Mouse (Mus musculus) adrenal gland, adult (tissue): Measurements from ENCODE around the gene Dnajb13.
A peak's percentile ranks its signal among the peaks of the same experiment; 100 is the strongest.

ENCODE experiments used
- DNase-seq, 2 experiments: peaks; one replicate each; pipeline ENCODE4 v3.0.0; 2022 to 2023; ENCODE audit warnings: low spot score in 1 of 2; ENCODE audit not compliant: inconsistent age in 2 of 2

Gene Dnajb13

DNA sequence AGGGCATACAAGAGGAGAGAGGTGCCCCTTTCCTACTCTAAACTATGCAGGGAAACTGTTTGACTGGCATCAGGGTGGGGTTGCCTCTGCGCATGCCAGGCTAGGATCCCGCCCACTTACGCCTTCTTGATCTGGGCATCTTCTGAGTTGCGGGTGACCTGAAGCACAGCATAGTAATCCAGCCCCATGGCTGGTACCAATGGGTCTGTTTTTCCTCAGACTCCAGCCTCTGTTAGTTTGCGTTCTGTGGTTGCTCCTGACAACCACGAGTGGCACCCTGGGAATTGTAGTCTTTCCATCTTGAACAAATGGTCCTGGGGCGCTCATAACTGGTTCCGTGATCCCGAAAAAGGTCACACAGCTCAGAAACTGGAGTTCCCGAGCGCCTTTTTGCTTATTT, at the start of gene Dnajb13:
Gene Dnajb13, minus strand, starts transcription at position 388 of the 400 bp plus-strand sequence.
- peak in 1 of 2 experiments; percentile 31 for DNase-seq

DNA sequence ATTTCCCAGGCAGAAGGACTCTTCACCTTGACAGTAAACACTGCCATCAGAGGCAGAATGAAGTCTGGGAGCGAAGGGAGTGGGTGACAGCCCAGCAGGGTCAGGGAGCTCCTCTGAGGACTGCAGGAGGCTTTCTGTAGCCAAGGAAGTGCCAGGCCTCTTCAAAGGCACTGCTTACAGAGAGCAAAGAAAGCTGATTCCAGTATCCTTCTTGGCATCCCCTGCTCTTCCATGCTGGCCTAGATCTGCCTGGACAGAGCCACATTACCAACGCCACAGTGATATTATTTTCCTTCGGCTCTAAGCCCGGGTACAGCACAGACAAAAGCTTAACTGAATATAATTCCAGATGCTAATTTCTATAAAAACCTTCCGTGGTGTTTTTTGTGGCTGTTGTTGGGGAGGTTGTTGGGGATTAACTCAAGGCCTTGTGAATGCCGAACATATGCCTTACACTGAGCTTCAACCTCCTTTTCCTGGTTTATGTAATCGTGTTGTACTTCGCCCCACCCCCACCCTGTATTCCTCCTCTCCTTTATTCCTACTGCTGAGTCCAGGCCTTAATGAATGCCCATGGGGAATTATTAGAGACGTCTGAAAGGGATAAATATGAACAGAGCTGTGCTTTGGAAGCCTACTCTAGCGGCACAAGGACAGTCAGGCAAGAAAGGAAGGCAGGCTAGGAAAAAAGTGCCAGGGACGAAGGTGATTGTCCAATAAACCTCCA, 47.3 kb upstream of the Dnajb13 start:
- DNase-seq: no peak

DNA sequence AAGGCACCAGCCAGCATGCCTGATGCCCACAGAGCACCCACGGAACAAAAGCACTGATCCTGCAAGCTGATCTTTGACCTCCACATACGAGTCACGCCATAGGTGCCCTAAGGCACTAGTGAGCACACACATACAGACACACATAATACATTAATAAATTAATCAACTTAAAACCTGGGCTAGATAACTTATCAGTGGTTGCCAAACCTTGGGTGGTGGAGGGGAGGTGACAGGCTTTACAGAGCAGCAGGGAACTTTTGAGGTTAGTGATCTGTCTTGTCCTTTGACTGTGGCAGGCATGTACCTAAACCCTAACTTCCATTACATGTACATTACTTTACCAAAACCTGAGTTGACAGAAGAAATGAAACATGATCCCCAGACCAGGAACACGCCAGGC, 44.6 kb upstream of the Dnajb13 start:
- DNase-seq: no peak

DNA sequence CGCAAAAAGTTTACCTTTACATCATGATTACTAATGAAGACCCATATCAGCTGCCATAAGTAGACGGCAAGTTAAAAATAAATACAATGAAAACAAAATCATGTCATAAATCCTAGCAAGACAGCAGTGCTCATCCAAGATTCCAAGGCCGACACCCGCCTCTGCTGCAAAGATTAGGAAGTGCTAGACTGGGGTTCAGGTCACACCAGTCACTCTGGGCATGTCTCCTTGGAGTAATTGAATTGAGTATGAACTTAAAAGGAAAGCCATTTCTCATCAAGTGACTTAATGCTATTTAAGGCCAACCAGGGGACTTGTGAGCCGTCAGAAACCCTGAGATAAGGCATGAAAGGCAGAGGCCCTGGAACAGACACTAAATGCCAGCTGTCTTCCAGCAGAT, 42.5 kb upstream of the Dnajb13 start:
- DNase-seq: peak; percentile 36 to 68

DNA sequence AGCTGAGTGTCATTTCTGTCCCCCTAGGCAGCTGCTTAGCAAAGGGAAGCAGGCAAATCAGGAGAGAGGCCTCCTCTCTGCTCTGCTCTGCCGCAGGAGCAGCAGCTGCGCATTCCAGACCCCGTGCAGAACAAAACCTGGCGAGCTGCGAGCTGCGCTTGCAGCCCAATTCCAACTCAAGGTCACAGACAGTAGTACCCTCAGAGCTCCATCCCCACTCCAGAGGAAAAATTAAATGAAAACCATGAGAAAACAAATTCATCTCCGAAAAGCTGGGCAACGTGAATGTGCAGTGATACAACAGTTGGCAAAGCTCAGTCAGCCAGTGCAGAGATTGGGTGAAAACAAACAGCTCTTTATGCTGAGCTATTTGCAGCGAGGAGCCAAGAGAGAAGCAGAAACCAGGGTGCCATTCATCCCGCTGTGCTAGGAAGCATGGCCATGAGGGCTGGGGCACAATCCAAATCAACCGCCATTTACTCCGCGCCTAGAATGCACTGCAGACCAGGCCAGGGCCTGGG, 40.7 kb upstream of the Dnajb13 start:
- DNase-seq: peak; percentile 47 to 61

DNA sequence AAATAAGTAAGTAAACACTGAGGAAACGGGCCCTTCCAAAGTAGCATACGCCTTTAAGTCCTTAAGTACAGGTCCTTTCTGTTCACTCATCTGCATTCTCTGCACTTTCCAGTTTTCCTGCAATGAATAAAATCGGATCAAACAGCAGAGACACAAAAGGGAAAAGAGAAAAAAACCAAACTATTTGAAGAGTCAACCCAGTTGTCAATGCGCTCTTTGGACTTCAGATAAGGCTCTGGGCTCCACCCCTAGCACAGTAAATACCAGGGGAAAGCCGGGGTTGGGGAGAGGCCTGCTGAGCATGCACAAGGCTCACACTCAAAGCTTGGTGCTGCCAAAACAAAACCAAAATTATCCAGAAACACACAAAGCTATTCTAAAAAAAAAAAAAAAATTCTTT, 40.2 kb upstream of the Dnajb13 start:
- DNase-seq: peak in 1 of 2 experiments; percentile 36

DNA sequence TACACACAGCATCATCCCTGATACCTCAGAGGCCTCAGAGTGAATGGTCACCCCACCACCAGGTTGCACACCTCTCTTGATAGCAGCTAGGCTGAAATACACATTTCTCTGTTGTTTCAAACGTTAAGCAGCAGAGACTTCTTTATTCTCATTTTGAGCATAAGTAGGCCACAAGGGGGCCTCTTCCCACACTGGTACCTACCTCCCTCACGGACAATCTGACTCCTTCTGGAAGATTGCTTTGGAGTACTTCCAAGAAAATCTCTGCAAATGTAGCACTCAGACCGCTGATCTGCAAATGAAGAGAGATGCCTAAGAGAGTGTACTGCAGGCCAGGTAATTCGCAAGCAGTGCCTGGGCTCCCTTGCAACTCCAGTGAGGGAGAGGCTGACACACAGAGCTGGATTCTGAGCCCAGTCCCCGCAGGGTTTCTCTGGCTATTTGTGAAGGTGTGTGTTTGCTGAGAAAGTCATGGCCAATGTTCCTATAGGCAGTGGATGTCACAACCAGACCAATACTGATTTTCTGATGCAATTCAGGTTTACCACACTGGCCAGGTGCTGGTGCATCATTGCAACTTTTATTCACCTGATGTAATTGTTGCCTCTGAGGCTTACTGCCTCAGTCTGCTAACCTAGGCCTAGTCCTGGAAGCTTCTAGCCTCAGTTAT, 35.7 kb upstream of the Dnajb13 start:
- DNase-seq: peak; percentile 30 to 60

DNA sequence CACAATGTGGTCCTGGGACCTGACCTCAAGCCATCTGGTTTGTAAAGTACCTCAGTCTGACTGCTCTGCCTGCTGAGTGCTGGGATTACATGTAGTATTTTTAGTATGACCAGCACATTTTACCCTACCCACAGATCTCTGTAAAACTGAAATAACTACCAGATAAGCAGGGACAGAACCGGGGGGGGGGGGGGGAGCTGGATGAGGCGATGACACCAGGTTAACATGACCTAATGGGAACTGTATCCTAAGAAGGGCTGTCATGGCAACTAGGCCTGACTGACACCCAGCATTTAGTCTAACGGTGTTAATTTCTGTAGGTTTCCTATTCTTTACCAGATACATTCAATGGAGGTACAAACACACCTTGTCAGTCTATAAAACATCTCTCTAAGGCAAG, 35.0 kb upstream of the Dnajb13 start:
- DNase-seq: no peak

DNA sequence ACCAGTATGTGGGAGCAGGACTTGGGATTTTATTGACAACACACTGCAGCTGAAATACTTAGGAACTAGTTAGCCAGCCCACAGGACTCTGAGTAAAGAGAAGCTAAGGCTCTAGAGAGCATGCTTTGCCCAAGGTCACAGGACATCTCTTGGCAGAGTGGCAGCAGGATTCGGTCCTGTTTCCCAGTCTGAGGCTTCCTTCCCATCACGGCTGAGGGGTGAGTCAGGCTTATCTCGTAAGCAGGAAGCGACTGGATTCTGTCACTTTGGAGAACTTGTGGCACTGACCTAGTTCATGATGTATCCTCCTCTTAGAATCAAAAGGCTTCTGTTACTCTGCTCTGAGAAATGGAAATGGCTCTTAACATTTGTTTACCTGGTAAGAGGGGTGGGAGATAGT, 32.9 kb upstream of the Dnajb13 start:
- DNase-seq: peak; percentile 86

DNA sequence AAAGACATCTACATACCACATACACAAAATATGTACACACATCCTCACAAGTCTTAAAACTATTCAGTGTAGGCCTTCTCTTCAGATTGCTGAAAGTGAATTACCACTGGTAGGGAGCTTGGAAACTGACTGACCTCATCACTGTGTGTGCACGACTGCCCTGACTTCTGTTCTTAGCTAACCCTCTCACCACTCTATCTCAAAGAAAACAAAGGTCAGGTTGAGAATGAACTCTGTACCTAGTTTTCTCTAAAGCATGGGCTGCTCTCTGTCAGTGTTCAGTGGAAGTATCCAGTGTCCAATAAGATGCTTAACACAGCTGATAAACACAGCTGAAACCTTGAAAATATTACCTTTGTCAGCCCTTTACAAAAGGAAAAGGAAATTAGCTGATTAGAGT, 29.7 kb upstream of the Dnajb13 start:
- DNase-seq: no peak

DNA sequence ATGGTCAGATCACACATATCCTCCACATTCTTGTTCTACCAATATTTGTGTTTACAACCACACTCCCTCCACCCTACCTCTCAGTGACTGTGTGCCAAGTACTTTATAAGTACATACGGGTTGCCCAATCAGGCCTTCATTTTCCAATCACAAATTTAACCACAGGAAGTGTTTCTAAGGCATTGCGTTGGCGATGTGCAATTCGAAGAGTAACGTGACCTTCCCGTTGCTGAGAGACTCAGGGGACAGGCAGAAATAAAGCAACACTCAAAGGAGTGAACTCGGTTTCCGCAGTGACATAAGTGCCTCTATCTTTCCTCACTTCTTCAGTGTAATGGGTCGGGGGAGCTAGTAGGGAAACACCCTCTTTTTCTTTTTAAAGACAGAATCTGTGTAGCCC, 24.8 kb upstream of the Dnajb13 start:
- DNase-seq: no peak

DNA sequence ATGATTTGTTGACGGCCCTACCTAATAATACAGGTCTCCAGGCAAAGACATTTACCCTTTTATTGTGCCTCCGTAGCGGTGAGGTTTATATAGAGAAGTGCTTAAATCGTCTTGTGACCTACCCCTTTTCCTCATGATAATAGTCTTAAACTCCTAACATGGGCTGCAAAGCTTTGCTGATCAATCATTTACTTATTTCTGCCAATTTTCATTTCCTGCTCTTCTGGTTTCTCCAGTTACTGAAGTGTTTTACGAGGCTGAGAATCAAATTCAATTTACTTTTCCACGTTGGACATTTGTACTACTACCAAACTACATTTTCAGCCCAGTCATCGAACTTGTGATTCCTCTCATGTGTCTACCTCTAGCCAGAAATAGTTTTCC, 22.8 kb upstream of the Dnajb13 start:
- no peak for DNase-seq

DNA sequence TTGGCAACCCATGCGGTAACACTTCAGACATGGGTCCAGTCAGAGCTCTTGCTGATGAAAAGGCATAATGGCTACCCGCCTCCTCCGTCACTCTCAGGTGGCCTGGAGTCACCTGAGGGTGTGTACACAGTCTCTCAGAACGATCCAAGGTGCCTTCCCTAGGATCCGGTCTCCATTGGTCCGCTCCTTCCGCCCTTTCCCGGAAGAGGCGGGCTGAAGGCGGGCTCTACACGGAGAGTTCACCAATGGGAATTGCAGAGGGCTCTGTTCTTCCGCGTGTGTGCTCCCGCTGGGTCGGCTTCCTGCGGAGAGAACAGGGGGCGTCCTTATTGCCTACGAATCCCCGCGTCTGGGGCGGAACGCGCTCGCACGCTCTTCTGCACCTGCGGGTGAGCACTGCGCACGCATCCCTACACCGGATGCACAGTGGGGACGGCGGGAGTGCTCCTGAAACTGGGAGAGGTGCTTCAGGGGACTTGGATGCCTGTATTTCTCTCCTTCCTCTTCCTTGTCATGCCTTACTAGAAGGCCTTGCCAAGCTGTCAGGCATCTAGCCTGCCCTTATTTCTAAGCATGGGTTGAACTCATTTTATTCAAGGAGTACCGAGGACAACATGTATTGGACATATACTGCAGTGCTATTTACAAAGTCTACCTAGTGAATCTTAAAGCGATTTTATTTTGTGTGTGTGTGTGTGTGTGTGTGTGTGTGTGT, 22.2 kb upstream of the Dnajb13 start, which contains the start of gene Coa4:
Gene Coa4, plus strand, starts transcription at position 268 of the 715 bp plus-strand sequence.
- DNase-seq: peak; percentile 89 to 94

DNA sequence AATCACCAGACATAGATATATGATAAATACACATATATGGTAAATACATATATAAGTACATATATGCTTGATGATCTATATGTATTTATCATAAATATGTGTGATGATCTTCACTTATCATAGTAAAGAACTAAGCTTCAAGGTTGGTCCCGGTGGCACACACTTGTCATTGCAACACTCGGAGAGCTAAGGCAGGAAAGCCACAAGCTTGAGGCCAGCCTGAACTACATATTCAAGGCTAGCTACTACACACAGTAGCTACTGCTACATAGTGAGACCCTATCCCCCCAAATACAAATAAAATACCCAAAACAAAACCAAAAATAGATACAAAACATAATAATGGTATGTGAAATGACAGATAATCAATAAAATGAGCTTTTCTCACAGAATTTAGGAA, 21.1 kb upstream of the Dnajb13 start:
- no peak for DNase-seq

DNA sequence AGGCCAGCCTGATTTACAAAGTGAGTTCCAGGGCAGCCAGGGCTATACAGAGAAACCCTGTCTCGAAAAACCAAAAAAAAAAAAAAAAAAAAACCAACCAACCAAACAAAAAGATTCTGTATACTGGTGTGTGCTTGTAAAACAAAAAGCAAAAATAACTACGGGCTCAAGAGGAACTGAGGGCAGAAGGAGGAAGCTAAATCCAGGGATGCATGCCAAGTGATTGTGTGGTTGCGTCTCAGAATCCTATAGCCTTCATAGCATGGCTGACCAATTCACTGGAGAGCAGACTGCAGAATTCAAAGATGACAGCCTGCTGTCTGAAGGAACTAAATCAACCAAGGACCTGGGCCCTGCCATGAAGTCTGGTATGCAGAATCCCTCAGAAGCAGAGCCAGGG, 19.5 kb upstream of the Dnajb13 start:
- no peak for DNase-seq

DNA sequence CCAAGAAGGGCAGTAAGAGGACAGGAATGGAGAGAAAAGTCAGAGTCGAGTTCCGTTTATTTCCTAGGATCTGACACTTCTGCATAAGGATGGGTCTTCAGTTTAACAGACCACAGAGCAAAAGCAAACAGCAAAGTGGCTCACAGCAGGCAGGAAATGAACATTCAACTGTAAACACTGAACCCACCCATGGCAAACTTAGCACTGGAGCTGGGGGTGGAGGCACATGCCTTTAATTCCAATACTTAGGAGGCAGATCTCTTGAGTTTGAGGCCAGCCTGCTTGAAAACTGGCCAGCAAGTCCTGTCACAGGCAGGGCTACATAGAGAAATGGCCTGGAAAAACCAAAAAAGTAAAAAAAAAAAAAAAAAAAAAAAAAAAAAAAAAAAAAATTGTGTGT, 18.7 kb upstream of the Dnajb13 start:
- DNase-seq: no peak

DNA sequence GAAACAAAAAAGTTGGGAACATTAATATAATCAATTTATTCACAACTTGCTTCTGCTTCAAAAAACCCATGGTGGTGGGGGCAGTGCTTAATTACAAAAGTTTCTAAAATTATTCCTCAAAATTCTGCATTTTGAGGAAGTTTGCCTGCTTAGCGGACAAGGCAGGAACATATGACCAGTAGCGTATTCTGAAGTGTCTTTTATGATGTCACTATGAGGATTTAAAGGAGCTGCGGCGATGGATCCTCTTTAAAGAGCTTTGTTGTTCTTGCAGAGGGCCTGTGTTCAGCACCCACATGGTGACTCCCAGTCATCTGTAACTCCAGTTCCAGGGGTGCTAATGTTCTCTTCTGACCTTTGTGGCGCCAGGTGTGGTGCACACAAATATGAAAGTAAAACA, 16.0 kb upstream of the Dnajb13 start:
- DNase-seq: no peak

DNA sequence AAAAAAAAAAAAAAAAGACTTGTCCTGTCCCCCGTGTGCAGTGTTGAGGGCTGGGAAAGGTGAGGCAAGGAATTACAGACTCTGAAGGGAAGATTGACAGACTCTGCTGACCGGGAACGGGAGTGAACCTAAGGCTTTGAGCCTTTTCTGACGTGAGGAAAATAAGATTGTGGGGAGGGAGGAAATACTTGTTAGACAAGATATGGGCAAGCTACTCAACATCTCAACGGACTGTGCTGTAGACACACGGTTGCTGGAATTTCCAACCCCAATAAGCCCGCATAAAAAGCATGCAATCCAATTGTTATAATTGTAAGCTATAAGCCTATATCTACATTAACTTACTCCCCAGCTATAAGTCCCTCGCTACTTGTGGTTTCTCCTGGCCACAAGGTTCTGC, 9.9 kb upstream of the Dnajb13 start:
- DNase-seq: no peak

DNA sequence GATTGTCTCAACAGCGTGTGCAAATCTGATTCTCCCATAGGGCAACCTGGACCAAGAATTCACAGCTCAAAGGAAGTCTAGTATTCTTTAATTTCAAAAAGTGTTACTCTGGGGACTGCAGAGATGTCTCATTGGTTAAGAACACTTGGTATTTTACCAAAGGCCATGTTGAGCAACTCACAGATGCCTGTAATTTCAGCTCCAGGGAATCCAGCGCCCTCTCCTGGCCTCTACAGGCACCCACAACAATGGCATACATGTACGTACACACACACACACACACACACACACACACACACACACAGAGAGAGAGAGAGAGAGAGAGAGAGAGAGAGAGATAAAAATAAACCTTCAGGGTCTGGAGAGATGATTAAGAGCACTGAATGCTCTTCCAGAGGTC, 7.5 kb upstream of the Dnajb13 start:
- no peak for DNase-seq

DNA sequence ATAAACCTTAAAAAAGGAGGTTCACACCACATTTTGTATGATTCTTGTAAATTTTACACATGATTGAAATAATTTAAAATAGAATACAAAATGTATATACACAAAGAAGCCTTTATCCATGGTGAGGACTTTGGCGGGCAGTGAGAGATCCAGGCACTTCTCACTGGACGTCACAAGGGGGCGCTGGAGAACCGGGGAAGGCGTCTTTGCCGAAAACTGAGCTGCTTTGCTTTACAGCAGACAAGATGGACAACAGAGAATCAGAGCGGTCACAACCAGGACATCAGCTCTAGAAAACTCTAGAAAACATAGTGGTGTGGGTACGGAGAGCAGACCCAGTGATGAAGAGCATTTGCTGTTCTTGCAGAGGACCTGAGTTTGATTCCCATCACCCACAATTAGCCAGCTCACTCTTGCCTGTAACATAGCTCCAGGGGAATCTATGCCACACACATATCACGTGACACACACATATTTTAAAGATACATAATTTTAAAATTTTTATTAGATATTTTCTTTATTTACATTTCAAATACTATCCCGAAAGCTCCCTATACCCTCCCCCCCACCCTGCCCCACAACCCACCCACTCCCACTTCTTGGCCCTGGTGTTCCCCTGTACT, 6.0 kb upstream of the Dnajb13 start:
- peak; percentile 81 to 92 for DNase-seq

DNA sequence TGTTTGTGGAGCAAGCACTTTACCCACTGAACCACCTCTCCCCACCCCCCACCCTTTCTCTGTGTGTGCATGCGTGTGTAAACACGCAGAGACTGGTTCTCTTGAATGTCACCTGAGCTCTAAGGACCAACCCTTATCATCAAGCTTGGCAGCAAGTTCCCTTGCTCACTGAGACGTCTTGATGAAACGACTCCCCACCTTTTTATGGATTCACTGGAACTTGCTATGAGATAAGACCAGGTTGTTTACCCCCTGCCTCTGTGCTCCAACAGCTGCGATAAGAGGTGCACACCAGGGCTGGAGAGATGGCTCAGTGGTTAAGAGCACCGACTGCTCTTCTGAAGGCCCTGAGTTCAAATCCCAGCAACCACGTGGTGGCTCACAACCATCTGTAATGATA, 5.4 kb upstream of the Dnajb13 start:
- no peak for DNase-seq
